Mouse (Mus musculus): ENCODE measurements around the gene Olfr108.

Gene Olfr108

DNA sequence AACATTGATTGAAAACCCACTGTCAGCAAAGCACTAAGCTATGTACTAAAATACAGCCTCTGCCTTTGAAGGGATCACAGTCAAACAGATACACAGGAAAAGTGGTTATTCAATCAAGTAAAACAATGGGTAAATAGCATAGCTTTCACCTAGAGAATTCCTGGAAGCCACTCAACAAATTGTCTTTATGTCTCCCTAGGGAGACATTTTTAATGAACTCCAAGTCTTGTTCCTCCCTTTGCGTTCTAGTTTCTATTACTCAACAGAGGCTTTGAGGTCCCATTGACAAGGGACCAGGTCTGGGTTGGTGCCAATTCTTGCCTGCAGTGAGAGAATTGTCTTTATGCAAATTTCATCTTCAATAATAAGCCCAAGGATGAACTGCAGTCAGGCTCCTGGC lies at the start of gene Olfr108:
Gene Olfr108 (plus strand): TSS at position 301 of the 400 bp plus-strand sequence.
- WGBS, result 56% methylated on average over 1 of the region's 1 CpGs

DNA sequence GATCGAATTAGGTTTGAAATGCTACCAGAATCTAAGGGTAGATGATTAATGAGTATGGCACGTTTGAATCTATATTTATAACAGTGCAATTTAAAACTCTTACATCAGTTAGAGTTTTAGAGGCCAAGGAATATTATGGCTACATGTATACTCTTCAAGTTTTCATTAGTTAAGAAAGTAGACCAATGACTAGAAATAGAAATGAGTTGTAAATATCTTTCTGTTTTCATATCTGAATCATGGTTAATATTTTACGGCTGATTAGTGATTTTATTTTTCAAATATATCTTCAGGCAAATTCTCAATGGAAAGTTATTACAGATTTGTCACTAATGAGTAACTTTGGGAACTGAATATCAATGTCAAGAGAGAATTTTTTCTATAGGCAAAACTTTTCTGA lies 46.4 kb upstream of the Olfr108 start, which contains the start of gene Olfr107:
Gene Olfr107 (plus strand): TSS at position 301 of the 400 bp plus-strand sequence.
- 80% methylated on average over 3 of the region's 3 CpGs for WGBS

DNA sequence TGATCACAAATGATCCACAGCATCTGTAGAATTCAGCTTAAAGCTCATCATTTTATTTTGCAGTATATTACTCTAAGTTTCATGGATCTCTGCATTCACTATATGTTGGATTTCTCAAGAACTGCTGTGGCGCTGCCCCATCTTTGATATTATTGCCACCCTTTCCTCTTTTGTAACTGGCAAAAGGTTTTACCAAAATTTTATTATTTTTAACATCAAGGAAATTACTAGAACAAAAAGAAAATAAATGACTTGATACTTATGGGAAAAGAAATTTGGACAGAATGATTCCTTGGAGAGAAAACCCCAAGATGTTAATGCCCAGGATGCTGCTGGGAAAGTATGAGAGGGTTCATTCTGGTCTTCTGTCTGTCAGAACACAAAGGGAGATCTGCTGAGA lies 13.3 kb downstream of the Olfr108 start, which contains the start of gene Olfr109:
Gene Olfr109 (plus strand): TSS at position 301 of the 400 bp plus-strand sequence.
- 92% methylated on average over 1 of the region's 1 CpGs for WGBS

DNA sequence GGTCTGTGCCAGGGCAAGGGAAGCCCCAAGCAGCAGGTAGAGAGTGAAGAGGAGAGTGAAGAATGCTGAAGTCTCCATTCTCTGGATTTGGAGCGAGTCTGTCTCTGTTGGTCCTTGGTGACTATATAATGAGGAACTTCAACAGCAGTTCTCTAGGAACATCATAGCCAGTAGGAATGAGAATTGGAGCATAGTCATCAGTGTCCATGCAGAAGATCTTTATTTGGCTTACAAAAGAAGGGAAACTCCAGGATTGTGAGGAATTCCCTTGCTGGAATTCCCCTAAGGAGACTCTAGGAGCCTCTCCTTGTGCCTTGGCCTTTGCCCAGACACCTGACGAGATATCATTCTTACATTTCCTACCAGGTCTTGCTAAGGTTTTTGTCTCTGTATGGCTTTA lies 38.2 kb downstream of the Olfr108 start, which contains the start of gene H2-M2:
Gene H2-M2 (minus strand): TSS at position 101 of the 400 bp plus-strand sequence.
- WGBS, result 79% methylated on average over 2 of the region's 2 CpGs

DNA sequence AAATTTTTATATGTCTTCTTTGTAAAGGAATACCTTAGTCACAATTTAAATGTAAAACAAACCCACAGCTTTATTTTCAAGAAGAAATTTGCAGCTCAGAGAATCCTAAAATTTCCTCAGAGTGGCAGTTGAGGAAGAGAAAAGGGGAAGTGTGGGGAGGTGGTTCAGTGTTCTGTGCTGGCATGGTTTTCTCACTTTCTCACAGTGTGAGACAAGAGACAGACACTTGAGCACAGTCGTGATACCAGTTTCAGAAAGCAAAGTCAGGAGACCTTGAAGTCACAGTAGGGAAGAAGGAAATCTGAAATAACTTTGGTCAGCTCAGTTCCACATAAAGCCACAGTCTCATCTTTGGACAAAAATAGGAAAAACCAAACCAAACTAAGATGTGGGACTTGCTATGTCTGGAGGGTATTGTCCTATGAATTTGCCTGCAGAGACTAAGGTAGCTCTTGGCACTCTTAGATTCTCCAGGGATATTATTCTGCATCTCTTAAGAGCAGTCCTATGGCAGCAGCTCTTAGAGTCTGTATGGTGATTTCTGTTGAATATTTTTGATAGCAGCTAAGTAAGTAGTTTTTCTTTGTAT lies 46.7 kb downstream of the Olfr108 start, which contains the start of gene Olfr110:
Gene Olfr110 (plus strand): TSS at position 539 of the 589 bp plus-strand sequence.
- WGBS, result 45% methylated on average over 1 of the region's 1 CpGs

Measured in cerebral cortex, adult 2 months (tissue).